Mouse (Mus musculus): ENCODE measurements around the gene Dock11.

- TF ChIP-seq CTCF (conservative IDR thresholded peaks at IDR 0.05; ENCODE audit: low read length) (no peak), POU5F1 (IDR thresholded peaks at IDR 0.05; ENCODE audit: borderline replicate concordance, low read length) (no peak), NANOG (IDR thresholded peaks at IDR 0.05; ENCODE audit: borderline replicate concordance, low read length) (no peak)
Observed at GRCm38 (mm10) chrX:35906696-35907330, 18.2 kb downstream of the Dock11 start.
